Mouse (Mus musculus): ENCODE measurements at regions not wholly inside any gene's neighbourhood (a gene's known extent, or its start where the extent isn't known, plus 50 kb on each side); places are given as distances from the start of the nearest gene placed in this dataset.

DNA sequence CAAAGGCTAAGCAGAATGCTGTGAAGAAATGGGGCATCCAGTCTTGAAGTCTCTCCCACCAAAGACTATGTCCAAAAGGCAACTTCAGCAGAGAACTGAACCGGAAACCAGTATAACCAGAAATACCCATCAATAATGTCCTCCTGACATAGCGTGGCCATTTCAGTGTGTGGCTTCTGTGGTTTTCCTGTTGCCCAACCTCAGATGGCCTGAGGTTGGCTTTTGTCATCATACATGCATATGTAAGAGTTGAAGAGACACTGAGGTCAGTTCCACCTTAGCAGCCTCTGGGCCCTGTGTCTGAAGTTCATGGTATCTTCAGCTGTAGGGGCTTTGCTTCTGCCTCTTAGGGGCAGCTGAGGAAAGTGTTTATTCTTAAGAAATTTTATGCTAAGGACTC lies 98.1 kb upstream of the Rbm19 start:
- Histone ChIP-seq H3K27me3 (ENCODE audit: control insufficient read depth, insufficient read depth, insufficient read length) (no peaks in the 10 kb centered on the region), H3K36me3 (ENCODE audit: control insufficient read depth, insufficient read depth) (no peaks in the 10 kb centered on the region), H3K4me2 (ENCODE audit: low read depth) (no peak overlapping the region), H3ac (ENCODE audit: control insufficient read depth, insufficient read length) (no peak overlapping the region), H3K4me3 (no peak overlapping the region), H3K79me2 (ENCODE audit: control insufficient read depth, insufficient read depth) (no peaks in the 10 kb centered on the region)
- TF ChIP-seq TCF12 (IDR thresholded peaks at IDR 0.05; ENCODE audit: insufficient read depth, poor library complexity, severe bottlenecking) = no peak
- TF ChIP-seq CEBPB (IDR thresholded peaks at IDR 0.05; ENCODE audit: insufficient read depth, poor library complexity, severe bottlenecking) = no peak
- TF ChIP-seq USF1 (IDR thresholded peaks at IDR 0.05; ENCODE audit: low read depth) = no peak
- TF ChIP-seq POLR2A (IDR thresholded peaks at IDR 0.05; ENCODE audit: insufficient read length, low read depth) = no peak
- TF ChIP-seq REST (IDR thresholded peaks at IDR 0.05; ENCODE audit: insufficient read depth, insufficient read length) = no peak
- TF ChIP-seq TCF3 (IDR thresholded peaks at IDR 0.05; ENCODE audit: insufficient read length, low read depth) = no peak
- no peak for TF ChIP-seq POLR2AphosphoS2 (IDR thresholded peaks at IDR 0.05; ENCODE audit: insufficient read length, low read depth)
- TF ChIP-seq MYOD1 (IDR thresholded peaks at IDR 0.05; ENCODE audit: control insufficient read depth in 1 of 3, insufficient read length in 2 of 3, low read depth in 2 of 3) = no peak
- no peak for TF ChIP-seq MAX (IDR thresholded peaks at IDR 0.05; ENCODE audit: low read depth)
- no peak for TF ChIP-seq SRF (IDR thresholded peaks at IDR 0.05; ENCODE audit: control insufficient read depth, insufficient read length, low read depth)

DNA sequence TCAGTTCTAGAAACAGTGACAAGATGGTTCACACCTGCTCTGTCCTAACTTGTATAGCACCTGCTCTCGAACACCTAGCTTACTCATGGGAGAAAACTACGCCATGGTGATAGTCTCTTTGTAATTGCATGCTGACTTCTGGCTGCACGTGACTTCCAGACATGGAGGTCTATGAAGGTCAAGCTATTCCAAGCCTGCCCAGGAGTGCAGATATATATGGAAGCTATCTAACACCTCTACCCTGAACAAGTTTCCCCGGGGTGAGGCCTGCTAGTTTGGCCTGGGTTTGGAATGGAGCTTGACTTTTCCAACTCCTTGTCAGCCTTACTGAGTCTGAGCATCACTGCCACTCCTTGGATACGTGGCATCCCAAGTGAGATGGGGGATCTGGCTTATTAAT lies 95.5 kb upstream of the Rbm19 start:
- Histone ChIP-seq H3K79me2 (ENCODE audit: control insufficient read depth, insufficient read depth) (no peaks in the 10 kb centered on the region), H3K4me3 (no peak overlapping the region), H3ac (ENCODE audit: control insufficient read depth, insufficient read length) (no peak overlapping the region), H3K4me2 (ENCODE audit: low read depth) (no peak overlapping the region), H3K27me3 (ENCODE audit: control insufficient read depth, insufficient read depth, insufficient read length) (no peaks in the 10 kb centered on the region), H3K36me3 (ENCODE audit: control insufficient read depth, insufficient read depth) (no peaks in the 10 kb centered on the region)
- TF ChIP-seq MYOD1 (IDR thresholded peaks at IDR 0.05; ENCODE audit: control insufficient read depth in 1 of 3, insufficient read length in 2 of 3, low read depth in 2 of 3) (no peak), TCF12 (IDR thresholded peaks at IDR 0.05; ENCODE audit: insufficient read depth, poor library complexity, severe bottlenecking) (no peak), REST (IDR thresholded peaks at IDR 0.05; ENCODE audit: insufficient read depth, insufficient read length) (no peak), USF1 (IDR thresholded peaks at IDR 0.05; ENCODE audit: low read depth) (no peak), E2F4 (IDR thresholded peaks at IDR 0.05; ENCODE audit: insufficient read depth) (no peak), MAX (IDR thresholded peaks at IDR 0.05; ENCODE audit: low read depth) (no peak), POLR2A (IDR thresholded peaks at IDR 0.05; ENCODE audit: insufficient read length, low read depth) (no peak), SRF (IDR thresholded peaks at IDR 0.05; ENCODE audit: control insufficient read depth, insufficient read length, low read depth) (no peak), POLR2AphosphoS2 (IDR thresholded peaks at IDR 0.05; ENCODE audit: insufficient read length, low read depth) (no peak)

DNA sequence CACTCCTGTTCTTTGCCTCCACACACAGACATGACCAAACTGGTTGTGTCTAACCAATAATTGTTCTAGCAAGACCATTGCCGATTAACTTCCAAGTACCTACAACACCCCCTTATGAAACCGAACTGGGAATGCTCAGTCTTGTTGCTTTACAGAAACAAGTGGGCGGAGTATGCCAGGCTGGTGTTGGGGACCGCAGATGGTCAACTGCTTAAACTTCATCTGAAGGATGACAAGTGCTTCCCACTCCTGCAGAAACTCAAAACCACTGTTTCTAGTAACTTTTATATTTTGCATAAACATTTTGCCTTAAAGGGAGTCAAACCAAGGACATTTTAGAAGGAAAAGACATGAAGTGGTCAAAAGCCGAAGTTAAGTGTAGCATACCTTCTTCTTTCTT lies 94.0 kb upstream of the Rbm19 start:
- no peaks in the 10 kb centered on the region for H3K36me3 ChIP-seq (ENCODE audit: control insufficient read depth, insufficient read depth)

DNA sequence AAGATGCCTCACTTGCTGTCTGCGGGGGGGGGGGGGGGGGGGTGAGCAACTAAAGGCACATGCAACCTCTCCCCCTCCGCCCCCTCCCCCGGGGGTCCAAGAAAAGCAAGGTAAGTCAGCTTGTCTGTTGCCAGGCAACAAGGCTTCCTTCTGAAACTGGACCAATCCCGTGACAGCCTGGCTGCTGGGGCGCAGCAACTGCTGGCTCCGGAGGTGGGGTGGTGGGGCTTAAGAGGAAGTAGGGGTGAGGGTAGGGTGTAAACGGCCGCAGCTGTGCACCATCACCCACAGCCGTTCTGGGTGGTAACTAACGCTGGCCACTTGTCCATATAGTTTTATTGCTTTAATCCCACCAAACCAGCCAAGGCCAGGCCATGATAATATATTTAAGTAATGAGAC lies 92.2 kb upstream of the Rbm19 start:
- no peaks in the 10 kb centered on the region for H3K36me3 ChIP-seq (ENCODE audit: control insufficient read depth, insufficient read depth)
- no peak for TF ChIP-seq TCF3 (IDR thresholded peaks at IDR 0.05; ENCODE audit: insufficient read length, low read depth)
- no peak for TF ChIP-seq REST (IDR thresholded peaks at IDR 0.05; ENCODE audit: insufficient read depth, insufficient read length)
- TF ChIP-seq CEBPB (IDR thresholded peaks at IDR 0.05; ENCODE audit: insufficient read depth, poor library complexity, severe bottlenecking) = no peak
- no peak for TF ChIP-seq POLR2A (IDR thresholded peaks at IDR 0.05; ENCODE audit: insufficient read length, low read depth)
- TF ChIP-seq MYOD1 (IDR thresholded peaks at IDR 0.05; ENCODE audit: control insufficient read depth in 1 of 3, insufficient read length in 2 of 3, low read depth in 2 of 3) = no peak
- TF ChIP-seq MAX (IDR thresholded peaks at IDR 0.05; ENCODE audit: low read depth) = no peak
- no peak for TF ChIP-seq USF1 (IDR thresholded peaks at IDR 0.05; ENCODE audit: low read depth)
- no peak for TF ChIP-seq POLR2AphosphoS2 (IDR thresholded peaks at IDR 0.05; ENCODE audit: insufficient read length, low read depth)
- TF ChIP-seq SRF (IDR thresholded peaks at IDR 0.05; ENCODE audit: control insufficient read depth, insufficient read length, low read depth) = no peak
- no peak for TF ChIP-seq TCF12 (IDR thresholded peaks at IDR 0.05; ENCODE audit: insufficient read depth, poor library complexity, severe bottlenecking)
- TF ChIP-seq E2F4 (IDR thresholded peaks at IDR 0.05; ENCODE audit: insufficient read depth) = no peak
- TF ChIP-seq MYOG (IDR thresholded peaks at IDR 0.05; ENCODE audit: control insufficient read depth in 1 of 3, insufficient read depth in 1 of 3, insufficient read length in 2 of 3, low read depth in 2 of 3) = no peak
- no peaks in the 10 kb centered on the region for H3K79me2 ChIP-seq (ENCODE audit: control insufficient read depth, insufficient read depth)
- H3K4me3 ChIP-seq = no peak overlapping the region
- no peaks in the 10 kb centered on the region for H3K27me3 ChIP-seq (ENCODE audit: control insufficient read depth, insufficient read depth, insufficient read length)
- H3K4me2 ChIP-seq (ENCODE audit: low read depth) = no peak overlapping the region
- no peak overlapping the region for H3ac ChIP-seq (ENCODE audit: control insufficient read depth, insufficient read length)

More for the DNA sequence above, 94.0 kb upstream of the Rbm19 start:
- Histone ChIP-seq H3K27me3 (ENCODE audit: control insufficient read depth, insufficient read depth, insufficient read length) (no peaks in the 10 kb centered on the region), H3K4me3 (no peak overlapping the region), H3K79me2 (ENCODE audit: control insufficient read depth, insufficient read depth) (no peaks in the 10 kb centered on the region), H3ac (ENCODE audit: control insufficient read depth, insufficient read length) (no peak overlapping the region), H3K4me2 (ENCODE audit: low read depth) (no peak overlapping the region)
- no peak for TF ChIP-seq MAX (IDR thresholded peaks at IDR 0.05; ENCODE audit: low read depth)
- TF ChIP-seq MYOG (IDR thresholded peaks at IDR 0.05; ENCODE audit: control insufficient read depth in 1 of 3, insufficient read depth in 1 of 3, insufficient read length in 2 of 3, low read depth in 2 of 3) = no peak

DNA sequence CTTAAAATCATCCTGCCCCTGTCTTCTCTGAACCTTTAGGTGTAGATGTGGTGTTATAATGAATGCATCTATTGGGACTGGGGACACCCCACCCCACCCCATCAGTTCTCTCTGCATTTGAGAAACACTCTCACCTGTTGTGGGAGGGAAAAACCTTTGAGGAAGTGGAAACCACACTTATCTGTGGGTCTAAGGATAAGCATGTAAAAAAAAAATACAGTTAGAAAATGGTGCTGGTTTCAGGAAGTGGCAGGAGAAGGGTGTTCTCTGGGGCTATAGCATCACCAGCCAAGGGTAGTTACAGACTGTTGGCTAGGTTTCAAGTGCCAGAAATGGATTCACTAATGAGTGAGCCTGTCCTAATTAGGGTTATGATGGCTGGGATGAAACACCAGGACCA lies 91.1 kb upstream of the Rbm19 start:
- Histone ChIP-seq H3K27me3 (ENCODE audit: control insufficient read depth, insufficient read depth, insufficient read length) (no peaks in the 10 kb centered on the region), H3ac (ENCODE audit: control insufficient read depth, insufficient read length) (no peak overlapping the region), H3K4me2 (ENCODE audit: low read depth) (no peak overlapping the region), H3K36me3 (ENCODE audit: control insufficient read depth, insufficient read depth) (no peaks in the 10 kb centered on the region), H3K79me2 (ENCODE audit: control insufficient read depth, insufficient read depth) (no peaks in the 10 kb centered on the region), H3K4me3 (no peak overlapping the region)
- TF ChIP-seq MYOD1 (IDR thresholded peaks at IDR 0.05; ENCODE audit: control insufficient read depth in 1 of 3, insufficient read length in 2 of 3, low read depth in 2 of 3) = no peak
- no peak for TF ChIP-seq TCF12 (IDR thresholded peaks at IDR 0.05; ENCODE audit: insufficient read depth, poor library complexity, severe bottlenecking)
- TF ChIP-seq REST (IDR thresholded peaks at IDR 0.05; ENCODE audit: insufficient read depth, insufficient read length) = no peak
- no peak for TF ChIP-seq MAX (IDR thresholded peaks at IDR 0.05; ENCODE audit: low read depth)
- TF ChIP-seq MYOG (IDR thresholded peaks at IDR 0.05; ENCODE audit: control insufficient read depth in 1 of 3, insufficient read depth in 1 of 3, insufficient read length in 2 of 3, low read depth in 2 of 3) = no peak
- no peak for TF ChIP-seq SRF (IDR thresholded peaks at IDR 0.05; ENCODE audit: control insufficient read depth, insufficient read length, low read depth)

Measured in myocyte (in vitro differentiated cells).